Mouse (Mus musculus): ENCODE results near the gene Mex3a. TPM values are rescaled to one million over a fixed set of nuclear protein-coding genes. Genes with fewer than 3 reads are reported as not detected.
A peak's percentile ranks its signal among the peaks of the same experiment; 100 is the strongest.
"Not testable (repeated sequence)": the region's sequence is repeated elsewhere in the genome, so short reads cannot be mapped to it uniquely, and the experiment has no call there.

The Mex3a gene
- total RNA-seq, 2 experiments from 2014 or later, result 0.19 to 0.34 TPM

DNA sequence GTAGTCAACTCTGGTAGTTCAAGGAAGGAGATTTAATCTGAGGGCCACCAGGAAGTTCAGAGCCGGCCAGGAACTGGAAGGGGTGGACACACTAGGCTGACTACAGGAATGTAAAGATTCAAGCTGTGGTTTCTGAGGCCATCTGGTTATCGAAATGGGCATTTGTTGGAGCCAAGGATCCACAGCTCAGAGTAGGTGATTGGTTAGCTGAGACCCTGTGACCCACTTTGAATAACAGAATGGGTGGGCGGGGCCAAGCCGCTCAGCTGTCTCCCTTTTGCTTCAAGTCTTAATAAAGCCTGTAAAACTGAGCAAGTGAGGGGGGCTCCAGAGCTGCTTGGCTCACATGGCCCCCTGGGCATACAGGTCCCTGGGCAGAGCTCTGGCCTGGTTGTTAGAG is 29.8 kb downstream of the Mex3a start:
- no peak for ATAC-seq (replicated peaks; ENCODE audit: low FRiP score, poor library complexity, severe bottlenecking)

DNA sequence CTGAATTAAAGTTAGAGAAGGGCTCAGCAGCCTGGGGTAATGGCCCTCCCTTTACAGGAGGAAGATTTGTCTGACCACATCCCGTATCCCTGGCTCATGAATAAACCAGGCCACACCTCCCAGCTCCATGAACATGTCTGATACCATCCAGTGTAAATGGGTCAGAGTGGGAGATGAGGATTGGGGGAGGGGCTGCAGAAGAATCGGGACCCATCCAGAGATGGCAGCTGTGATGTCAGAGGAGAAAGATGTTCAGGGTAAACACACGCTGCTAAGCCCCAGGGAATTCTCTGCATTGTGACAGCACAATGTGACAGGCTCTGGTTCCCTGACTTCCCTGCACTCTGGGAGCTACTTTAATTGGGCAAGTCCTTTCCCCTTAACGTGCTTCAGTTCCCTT is 31.2 kb downstream of the Mex3a start:
- no peak for ATAC-seq (replicated peaks; ENCODE audit: low FRiP score, poor library complexity, severe bottlenecking)

DNA sequence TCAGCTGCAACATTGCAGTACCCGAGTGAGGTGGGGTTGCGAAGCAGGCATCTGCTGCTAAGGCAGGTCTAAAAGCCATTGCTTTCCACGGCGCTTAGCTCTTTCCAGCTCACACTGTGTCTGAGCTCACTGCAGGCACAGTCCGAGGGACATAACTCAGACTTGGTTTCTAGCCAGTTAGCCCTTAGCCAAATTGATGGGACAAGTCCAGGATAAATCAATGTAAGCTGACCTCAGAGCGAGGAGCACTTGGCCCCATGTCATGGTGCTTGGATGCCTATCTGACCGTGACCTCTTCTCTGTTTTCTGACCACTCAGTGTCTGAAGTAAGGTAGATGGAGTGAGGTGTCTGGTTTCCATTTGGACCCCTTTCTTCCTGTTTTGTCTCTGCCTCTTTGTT is 31.8 kb downstream of the Mex3a start:
- ATAC-seq (replicated peaks; ENCODE audit: low FRiP score, poor library complexity, severe bottlenecking), result no peak

DNA sequence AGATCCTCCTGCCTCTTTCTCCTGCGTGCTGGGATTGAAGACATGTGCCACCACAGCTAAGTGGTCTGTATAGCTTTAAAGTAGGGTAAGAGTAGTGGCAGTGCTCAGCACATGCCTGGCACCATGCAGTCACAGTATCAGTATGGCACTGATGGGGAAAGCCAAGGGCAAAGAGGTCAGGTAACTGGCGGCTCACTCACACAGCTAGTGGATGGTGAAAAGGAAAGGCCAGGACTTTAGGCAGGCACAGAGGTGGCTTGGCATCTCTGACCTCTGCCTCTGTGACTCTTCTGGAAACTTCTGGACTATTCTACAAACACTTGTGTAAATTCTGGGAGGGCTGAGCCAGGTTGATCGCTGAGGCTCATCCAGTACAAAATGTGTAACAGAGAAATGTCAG is 33.9 kb downstream of the Mex3a start:
- ATAC-seq (replicated peaks; ENCODE audit: low FRiP score, poor library complexity, severe bottlenecking), result no peak

DNA sequence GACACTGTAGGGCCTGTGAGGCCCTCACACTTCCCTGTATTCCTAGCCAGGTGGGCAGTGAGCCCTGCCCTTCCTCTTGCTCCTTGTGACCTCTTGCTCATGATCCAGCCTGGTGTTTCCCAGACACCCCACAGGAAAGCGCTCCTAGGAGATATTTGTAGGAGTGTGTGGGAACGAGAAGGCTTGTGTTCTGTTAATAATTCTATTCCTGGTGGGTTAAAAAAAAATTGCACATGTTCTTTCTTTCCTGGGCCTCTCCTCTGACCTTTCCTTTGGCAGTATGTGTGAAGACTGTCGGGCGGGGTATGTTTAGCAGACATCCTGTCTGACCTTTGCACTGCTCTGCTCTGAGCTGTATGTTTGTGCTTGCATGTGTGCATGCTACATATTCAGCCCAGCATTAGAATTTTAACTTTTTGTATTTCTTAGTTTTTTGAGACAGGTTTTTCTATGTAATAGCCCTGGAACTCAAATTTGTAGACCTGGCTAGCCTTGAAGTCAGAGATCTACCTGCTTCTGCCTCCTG is 34.4 kb downstream of the Mex3a start:
- ATAC-seq (replicated peaks; ENCODE audit: low FRiP score, poor library complexity, severe bottlenecking), result no peak

DNA sequence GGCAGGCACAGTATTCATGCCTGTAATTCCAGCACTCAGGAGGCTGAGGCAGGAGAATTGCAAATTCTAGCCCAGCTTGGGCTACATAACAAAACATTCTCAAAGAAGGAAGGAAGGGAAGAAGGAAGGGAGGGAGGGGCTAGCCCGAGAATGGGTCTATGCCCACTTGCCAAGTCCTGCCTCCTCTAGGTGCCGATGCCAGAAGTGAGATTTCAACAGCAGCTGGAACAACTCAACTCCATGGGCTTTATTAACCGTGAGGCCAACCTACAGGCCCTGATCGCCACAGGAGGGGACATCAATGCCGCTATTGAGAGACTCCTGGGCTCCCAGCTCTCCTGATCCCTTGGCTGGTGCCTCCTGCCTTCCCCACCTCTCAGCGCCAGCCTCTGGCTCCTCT is 35.7 kb downstream of the Mex3a start:
- no peak for ATAC-seq (replicated peaks; ENCODE audit: low FRiP score, poor library complexity, severe bottlenecking)

DNA sequence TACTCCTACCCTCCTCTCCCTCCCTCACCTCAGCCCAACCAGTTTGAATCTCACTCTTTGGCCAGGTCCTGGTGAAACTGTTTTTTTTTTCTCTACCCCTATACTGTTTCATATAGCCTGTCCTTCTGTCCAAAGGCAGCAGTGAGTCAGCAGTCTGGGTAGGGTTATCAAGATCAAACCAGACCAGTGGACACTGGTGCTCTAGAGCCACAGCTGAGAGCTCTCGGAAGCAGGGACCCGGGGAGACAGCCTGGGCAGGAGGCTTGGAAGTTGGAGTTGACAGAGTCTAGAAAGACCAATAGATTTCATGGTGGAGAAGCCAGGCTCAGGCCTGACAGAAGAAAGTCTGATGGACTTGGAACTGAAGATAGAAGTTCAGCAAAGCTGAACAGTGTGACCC is 36.4 kb downstream of the Mex3a start:
- ATAC-seq (replicated peaks; ENCODE audit: low FRiP score, poor library complexity, severe bottlenecking), result no peak

DNA sequence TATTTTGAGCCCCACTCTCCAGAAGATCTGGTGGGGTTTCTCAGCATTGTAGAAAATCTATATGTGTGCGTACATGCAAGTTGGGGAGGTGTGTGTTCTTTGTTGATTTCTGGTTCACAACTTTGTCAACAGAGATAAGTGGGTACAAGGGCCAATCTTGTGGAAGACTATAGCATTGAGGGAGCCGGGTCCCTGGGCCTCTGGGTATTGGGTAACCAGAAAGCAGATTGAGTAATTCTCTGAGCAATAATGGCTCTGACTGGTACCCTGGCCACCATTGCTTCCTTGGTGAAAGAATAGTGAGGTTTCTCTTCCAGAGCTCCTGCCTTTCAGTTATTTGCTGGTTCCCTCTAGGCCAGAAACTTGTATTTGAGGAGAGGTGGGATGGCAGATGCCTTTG is 36.9 kb downstream of the Mex3a start:
- no peak for ATAC-seq (replicated peaks; ENCODE audit: low FRiP score, poor library complexity, severe bottlenecking)

DNA sequence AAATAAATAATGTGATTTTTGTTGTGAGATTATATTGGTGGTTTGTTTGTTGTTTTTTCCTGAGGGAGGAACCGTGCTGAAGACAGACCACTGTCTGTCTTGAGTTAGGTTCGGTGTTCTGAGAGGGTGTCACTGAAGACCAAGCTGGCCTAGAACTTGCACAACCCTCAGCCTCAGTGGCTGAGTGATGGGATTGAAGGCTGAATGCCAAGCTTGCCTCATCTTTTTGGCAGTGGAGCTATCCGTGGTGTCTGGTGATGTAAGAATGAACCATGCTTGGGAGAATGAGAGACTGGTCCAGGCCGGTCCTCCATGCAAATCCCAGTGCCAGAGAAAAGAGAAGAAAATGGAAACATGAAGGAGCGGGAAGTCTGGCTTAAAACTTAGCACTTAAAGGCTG is 37.5 kb downstream of the Mex3a start:
- no peak for ATAC-seq (replicated peaks; ENCODE audit: low FRiP score, poor library complexity, severe bottlenecking)

DNA sequence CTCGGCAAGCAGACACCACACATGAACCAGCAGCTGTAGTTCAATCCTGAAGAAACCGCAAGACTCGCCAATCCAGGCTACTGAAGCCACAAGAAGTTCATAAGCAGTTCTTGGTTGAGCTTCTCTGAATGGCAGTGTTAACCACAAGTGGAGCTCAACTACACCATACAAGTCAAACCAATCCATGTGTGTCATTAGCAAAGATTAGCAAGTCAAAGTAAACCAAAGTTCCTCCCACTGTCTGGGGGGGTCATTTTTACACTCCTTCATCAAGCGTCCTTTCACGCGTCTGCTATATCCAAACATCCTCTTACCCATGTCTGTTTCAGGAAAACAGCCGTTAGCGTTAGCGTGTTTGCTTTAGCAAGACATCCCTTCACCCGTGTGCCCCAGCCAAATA is 38.1 kb downstream of the Mex3a start:
- no peak for ATAC-seq (replicated peaks; ENCODE audit: low FRiP score, poor library complexity, severe bottlenecking)

DNA sequence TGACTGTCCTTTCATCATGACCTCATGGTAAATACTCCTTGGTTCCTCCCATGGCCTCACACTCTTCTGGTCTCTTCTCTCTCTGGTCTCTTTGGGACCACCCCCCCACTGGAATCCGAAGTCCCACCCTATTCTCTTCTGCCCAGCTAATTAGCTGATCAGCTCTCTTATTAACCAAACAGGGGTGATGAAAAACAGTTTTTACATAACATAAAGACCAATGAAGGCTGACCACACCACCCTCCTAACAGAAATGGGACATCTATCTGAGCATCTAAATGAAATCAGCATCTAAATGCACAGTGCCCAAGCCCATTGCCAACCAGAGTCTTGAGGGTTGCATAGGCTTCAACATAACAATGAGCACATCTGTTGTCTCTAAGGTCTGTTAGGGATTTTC is 39.7 kb downstream of the Mex3a start:
- ATAC-seq (replicated peaks; ENCODE audit: low FRiP score, poor library complexity, severe bottlenecking), result no peak

DNA sequence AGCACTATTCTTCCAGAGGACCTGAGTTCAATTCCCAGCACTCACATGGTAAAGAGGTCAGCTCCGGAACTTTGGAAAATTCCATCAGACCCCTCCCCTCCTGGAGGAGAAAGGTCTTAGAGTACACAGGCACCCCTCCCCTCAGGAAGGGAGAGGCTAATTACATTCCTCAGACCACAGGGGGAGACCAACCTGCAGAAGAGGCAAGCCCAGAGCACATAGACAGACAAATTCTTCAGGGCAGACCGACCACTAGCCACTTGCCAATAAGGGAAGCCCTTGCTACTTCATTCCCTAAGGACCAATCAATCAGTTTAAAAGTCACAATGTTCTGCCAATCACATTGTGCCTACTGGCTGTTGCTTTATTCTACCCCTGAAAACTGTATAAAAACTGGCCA is 40.6 kb downstream of the Mex3a start:
- no peak for ATAC-seq (replicated peaks; ENCODE audit: low FRiP score, poor library complexity, severe bottlenecking)

DNA sequence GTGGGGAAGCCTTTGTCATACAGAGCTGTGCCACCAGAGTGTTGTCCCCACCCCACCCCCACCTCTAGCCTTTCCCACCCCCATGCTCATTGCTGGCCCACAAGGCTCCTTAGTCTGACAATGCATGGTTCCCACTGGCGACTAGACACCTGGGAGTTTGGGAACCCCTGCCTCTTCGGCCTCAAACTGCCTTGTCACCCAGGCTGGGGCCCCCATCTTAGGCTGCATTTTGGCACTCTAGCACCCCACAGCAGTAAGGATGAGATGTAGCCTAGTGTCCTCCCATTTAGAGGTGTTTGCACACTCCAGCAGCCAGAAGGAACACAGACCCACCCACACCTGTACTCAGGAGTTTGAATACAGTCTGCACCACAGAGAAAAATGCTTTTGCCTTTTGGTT is 41.6 kb downstream of the Mex3a start:
- no peak for ATAC-seq (replicated peaks; ENCODE audit: low FRiP score, poor library complexity, severe bottlenecking)

DNA sequence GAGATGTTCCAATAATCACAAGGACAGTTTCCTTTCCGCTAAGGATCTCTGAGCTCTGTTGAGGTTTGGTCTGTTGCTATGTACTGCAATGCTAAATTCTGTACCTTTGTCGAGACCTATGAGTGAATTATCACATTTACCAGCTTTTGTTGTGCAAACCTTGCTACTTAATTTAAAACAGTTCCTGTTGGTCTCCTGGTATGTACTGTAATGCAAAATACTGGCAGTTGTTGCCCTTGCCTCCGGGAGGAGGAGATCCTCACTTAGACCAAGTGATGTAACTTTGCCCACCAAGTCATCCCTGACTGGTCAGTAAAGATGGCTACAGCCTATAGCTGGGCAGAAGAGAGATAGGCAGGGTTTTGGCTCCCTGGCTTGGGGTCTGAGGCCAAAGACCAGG is 43.3 kb downstream of the Mex3a start, which contains the start of gene Ssr2:
Gene Ssr2, plus strand, starts transcription at position 337 of the 400 bp plus-strand sequence.
- no peak for ATAC-seq (replicated peaks; ENCODE audit: low FRiP score, poor library complexity, severe bottlenecking)

DNA sequence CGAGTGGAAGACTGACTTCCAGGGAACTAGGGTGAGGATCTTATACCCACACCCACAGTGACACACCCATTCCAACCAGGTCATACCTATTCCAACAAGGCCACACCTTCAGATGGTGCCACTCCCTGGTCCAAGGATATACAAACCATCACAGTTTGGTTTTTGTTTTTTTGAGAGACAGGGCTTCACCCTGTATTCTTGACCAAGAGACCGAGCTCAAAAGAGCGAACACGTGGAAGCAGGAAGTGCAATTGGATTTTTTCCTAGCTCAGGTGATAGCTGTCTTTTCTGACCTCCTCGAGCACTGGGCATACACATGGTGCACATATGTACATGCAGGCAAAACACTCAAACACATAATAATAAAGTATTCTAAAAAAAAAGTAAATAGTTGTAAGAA is 45.7 kb downstream of the Mex3a start:
- ATAC-seq (replicated peaks; ENCODE audit: low FRiP score, poor library complexity, severe bottlenecking), result not testable (repeated sequence)

DNA sequence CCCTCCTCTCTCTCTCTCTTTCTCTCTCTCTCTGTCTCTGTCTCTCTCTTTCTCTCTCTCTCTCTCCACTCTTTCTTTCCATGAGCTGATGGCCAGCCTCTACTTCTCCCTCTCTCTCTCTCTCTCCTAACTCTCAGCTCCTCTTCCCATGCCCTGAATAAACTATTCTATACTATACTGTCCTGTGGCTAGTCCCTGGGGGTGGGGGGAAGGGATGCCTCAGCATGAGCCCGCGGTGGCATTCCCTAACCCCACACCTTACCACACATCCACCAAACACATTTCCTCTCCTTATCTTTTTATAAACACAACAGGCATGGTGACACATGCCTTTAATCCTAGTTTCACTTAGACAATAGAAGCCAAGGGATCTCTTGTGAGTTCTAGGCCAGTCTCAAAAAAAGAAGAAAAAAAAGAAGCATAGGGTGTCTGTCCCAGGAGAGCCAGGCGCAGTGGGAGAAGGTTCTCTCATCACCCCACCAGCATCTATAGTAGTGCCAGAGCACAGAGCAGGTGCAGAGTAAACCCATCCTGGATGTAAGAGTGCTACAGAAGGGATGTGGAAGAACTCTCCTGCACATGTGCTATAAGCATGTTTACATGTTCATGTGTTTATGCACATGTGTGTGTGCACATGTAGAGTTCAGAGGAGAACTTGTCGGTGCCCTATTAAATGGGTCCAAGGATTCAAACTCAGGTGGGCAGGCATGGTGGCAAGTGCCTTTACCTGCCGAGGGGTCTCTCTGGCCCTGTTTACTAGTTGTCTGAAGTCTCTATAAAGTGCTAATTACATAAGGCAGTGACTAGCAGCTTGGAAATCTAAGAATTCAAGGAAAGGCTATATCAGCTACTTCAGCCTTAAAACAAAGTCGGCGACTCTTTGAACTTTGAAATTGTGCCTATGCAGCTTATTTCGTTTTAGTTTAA is 46.6 kb downstream of the Mex3a start:
- ATAC-seq (replicated peaks; ENCODE audit: low FRiP score, poor library complexity, severe bottlenecking), result 0 out of 2 replicates have a peak, but pooled peaks have one; percentile 4

DNA sequence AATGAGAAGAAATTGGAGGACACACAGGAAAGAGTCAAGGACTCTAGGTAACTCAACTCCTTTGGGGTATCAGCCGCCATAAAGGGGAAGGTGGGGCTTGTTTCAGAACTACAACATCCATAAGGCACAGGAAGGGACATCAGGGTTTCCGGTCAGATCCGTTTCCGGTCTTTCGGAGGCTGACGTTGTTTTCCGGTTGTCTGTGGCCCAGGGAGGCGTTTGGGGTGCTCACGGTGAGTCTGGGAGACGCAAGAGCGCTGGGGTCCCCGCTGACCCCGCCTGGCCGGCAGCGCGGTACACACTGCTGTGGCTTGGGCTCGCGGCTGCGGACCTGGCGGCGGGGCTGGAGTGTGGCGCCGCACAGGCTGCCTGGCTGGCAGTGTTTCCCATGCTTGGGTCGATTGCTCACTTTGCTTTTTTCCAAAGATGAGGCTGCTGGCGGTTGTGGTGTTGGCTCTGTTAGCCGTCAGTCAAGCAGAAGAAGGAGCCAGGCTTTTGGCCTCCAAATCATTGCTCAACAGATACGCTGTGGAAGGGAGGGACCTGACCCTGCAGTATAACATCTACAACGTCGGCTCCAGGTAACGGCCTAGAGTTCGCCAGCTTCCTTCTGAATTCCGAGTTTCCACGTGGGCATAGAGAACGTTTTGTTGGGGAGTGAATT is 47.4 kb downstream of the Mex3a start:
- ATAC-seq (replicated peaks; ENCODE audit: low FRiP score, poor library complexity, severe bottlenecking), result peak; percentile 96

DNA sequence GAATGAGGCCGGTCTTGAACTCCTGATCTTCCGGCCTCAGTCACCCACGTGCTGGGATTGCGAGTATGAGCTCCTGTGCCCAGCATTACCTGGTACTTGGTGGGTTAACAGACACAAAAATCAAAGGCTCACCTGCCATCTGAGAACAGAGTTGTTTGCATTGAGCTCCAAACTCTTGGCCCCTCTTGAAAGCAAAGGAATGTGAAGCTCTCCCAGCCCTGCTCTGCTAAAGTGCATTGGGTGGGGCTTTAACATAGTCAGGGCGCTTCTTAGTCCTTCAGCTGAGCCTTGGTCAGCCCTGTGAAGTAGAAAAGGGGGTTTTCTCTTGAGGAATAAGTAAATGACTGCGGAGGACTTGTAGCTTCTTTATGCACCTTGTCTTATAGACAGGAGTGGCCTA is 53.6 kb downstream of the Mex3a start:
- ATAC-seq (replicated peaks; ENCODE audit: low FRiP score, poor library complexity, severe bottlenecking), result no peak

DNA sequence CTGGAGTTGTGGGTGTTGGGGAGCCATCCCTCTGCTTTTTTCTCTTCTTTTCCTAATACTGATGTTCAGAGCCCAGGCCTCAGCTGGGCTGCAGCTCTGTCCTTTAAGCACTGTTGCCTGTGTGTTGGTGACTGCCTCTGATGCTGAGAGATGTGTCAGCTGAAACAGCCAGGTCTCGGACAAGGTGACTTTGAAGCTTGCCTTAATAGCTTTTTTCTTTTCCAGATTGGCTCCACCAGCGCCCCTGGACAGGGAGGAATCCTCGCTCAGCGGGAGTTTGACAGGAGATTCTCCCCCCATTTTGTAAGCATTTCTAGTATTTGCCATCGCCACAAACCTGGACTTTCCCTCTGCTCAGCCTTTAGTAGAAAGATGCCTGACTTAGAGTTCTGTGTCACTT is 54.4 kb downstream of the Mex3a start:
- ATAC-seq (replicated peaks; ENCODE audit: low FRiP score, poor library complexity, severe bottlenecking), result no peak

DNA sequence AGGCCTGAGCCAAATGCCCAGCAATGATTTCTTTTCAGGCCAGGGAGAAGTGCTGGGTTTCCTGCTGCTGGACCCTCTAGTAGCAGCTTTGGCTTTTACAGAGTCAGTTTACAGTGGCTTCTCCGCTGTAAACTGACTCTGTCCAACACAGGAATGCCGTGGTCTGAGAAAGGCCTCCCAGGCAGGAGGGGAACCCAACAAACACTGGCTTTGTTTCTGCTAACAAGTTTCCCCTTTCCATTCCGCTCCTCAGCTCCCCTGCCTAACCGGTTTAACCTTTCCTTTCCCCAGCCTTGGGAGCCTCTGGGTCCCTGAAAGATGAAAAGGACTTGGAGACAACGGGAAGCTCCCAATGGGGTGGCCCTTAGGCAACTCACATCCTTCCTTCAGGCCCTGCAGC is 58.1 kb downstream of the Mex3a start:
- no peak for ATAC-seq (replicated peaks; ENCODE audit: low FRiP score, poor library complexity, severe bottlenecking)

Data from erythroblast, adult 5-6 weeks (primary cell).